Mouse (Mus musculus): ENCODE measurements around the gene Hoxa5. TPM values are rescaled to one million over a fixed set of nuclear protein-coding genes. Genes with fewer than 3 reads are reported as not detected.

Hoxa5 gene
- polyA plus RNA-seq, 1 experiment from 2014 or later = 150 TPM

DNA sequence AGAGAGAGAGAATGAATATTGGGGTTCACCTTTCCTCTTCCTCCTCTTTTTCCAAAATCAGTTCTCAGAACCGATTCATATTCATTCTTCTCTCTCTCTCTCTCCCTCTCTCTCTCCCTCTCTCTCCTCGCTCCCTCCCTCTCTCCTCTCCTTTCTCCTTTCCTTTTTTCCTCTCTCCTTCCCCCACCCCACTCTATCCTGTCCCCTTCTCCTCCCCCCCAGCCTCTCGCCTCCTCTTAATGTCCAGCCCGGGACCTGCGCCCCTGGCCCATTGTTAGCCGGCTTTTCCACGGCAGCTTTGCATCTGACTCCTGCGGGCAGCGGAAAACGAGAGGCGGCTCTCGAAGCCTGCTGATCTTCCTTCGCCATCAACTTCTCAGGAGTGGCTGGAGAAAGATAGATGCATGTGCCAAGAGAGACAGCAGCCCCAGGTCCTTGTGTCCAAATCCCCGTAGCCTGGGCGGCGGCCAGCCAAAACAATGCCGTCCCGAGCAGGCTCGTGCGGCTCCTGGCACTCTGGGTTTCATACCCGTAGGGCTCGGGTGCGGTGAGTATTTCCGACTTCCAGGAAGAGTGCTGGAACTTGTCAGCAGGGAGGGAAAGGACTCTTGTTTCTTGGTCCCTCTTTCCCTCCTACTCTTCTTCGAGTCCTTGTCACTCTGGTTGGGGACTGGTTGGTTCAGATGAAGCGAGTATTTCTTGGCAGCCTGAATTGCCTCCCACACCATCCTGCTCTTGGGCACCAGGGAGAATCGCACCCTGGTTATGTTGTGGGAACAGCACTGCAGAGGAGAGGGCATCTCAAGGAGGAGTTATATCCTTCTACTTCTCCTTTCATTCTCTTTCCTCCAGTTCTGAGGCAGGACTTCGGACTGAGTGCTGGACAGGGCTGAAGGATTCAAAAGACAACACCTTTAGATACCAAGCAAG, 38.7 kb downstream of the Hoxa5 start:
- Histone ChIP-seq H3K27me3 (peaks cover 20% of the 10 kb centered on the region; the same call in 1 of the 2 replicates), H3K9ac (peak overlapping the region; percentile 100)

DNA sequence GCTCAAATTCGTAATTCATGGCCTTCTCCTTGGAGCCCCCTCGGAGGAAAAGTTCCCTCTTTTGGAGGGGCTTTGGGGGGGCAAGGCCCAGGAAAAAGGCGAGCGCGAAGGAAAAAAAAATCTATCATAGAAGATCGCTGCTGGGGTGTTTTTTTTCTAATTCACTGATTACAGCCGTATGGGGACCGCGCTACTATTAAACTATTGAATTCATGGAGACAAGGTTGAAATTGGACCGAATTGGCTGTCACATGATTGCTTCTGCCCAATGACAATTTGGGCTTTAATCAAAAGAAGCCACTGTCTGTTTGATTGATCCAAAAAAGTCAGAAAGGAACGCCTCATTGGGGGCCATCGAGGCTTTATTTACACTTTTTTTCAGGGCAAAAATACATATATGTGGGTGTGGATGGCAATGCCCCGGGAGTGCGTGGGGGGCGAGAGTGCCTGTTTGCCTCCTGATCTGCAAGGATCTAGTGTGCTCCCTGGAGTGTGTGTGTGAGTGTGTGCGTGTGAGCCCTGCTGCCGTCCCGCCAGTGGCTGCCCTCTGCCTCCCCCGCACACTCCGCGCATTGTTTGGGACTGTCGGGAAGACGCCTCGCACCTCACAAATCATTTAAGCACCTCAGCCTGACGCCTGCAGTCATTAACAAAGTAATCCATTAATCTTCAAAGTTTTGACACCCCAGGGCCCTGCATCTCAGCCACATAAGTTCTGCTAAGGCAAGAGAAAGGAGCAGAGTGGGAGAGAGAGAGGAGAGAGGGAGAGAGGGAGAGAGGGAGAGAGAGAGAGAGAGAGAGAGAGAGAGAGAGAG, 39.6 kb downstream of the Hoxa5 start, which contains the start of gene Hoxa2:
Gene Hoxa2, minus strand, starts transcription at position 206 of the 815 bp plus-strand sequence.
- H3K36me3 ChIP-seq = peaks cover under 1% of the 10 kb centered on the region; the same call in 1 of the 2 replicates
- peak within 1 kb of the TSS; percentile 88 for H3K4me2 ChIP-seq
- under 1% methylated on average over 25 of the region's 25 CpGs for WGBS
- H3K27ac ChIP-seq = peak within 1 kb of the TSS; percentile 100
- H3K4me1 ChIP-seq (replicated peaks) = peaks cover 24% of the 10 kb centered on the region
- peak within 1 kb of the TSS; percentile 70 for H3K4me3 ChIP-seq
- no peaks in the 10 kb centered on the region for H3K9me3 ChIP-seq
- ATAC-seq (ENCODE audit: low FRiP score) = peak; percentile 74
- peaks cover 16% of the 10 kb centered on the region; the same call in 1 of the 2 replicates for H3K27me3 ChIP-seq
- peak within 1 kb of the TSS; percentile 100 for H3K9ac ChIP-seq

More for the DNA sequence above, 38.7 kb downstream of the Hoxa5 start:
- WGBS = under 1% methylated on average over 28 of the region's 28 CpGs
- Histone ChIP-seq H3K4me3 (peak overlapping the region; percentile 70), H3K4me1 (replicated peaks) (peaks cover 24% of the 10 kb centered on the region), H3K4me2 (peak overlapping the region; percentile 88), H3K27ac (peak overlapping the region; percentile 100), H3K36me3 (peaks cover 3% of the 10 kb centered on the region; the same call in 1 of the 2 replicates), H3K9me3 (no peaks in the 10 kb centered on the region)
- ATAC-seq (ENCODE audit: low FRiP score) = no peak

DNA sequence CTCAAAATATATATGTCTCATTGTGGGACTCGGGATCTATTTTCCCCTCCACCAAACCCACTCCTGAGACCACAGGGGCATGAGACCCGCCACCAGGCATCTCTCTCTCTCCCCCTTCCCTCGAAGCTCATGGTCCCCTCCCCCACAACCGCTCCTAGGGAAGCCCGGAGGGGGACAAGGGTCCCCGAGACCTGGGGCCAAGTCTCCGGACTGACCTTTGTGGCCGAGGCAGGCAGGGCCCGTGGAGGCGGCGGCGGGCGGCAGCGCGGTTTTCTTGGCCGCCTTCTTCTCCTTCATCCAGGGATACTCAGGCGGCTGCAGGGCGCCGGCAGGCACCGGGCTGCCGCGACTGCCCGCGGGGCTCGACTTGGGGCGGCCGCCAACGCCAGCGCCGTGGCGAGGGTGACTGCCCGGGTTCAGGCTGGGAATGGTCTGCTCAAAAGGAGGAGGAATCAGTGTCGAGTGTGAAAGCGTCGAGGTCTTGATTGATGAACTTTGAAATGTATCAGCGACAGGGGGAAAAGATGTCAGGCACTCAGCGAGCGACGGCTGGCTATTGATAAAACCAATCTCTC, 40.2 kb downstream of the Hoxa5 start:
- H3K36me3 ChIP-seq = no peaks in the 10 kb centered on the region
- H3K4me3 ChIP-seq = peak overlapping the region; percentile 70
- H3K27me3 ChIP-seq = peaks cover 20% of the 10 kb centered on the region; the same call in 1 of the 2 replicates
- H3K4me1 ChIP-seq (replicated peaks) = peaks cover 26% of the 10 kb centered on the region
- H3K27ac ChIP-seq = peak overlapping the region; percentile 100
- no peak for ATAC-seq (ENCODE audit: low FRiP score)
- peak overlapping the region; percentile 100 for H3K9ac ChIP-seq
- peak overlapping the region; percentile 88 for H3K4me2 ChIP-seq
- under 1% methylated on average over 39 of the region's 39 CpGs for WGBS
- no peaks in the 10 kb centered on the region for H3K9me3 ChIP-seq

DNA sequence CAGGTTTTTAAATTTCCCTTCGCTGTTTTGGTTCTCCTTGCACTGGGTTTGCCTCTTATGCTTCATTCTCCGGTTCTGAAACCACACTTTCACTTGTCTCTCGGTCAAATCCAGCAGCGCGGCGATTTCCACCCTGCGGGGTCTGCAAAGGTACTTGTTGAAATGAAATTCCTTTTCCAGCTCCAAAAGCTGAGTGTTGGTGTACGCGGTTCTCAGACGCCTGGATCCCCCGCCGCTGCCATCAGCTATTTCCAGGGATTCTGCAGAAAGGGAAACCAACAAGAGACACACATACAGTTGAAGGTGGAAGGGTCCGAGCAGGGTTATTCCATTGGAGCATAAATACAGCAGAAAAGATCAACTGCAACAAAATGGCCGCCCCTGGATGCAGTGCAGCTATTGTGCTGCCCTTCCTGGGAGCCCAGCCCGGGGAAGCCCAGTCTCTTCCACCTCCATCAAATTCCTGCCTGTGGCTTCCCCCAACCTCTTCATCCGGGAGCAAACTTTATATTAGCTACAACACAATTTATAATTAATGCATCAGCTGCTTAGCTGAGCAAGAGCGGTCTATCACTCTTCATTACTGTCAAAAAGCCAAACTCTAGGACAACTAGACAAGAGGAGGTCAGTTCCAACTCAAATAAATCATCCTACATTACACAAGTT, 40.9 kb downstream of the Hoxa5 start:
- H3K4me3 ChIP-seq = peak overlapping the region; percentile 70
- WGBS = under 1% methylated on average over 17 of the region's 17 CpGs

DNA sequence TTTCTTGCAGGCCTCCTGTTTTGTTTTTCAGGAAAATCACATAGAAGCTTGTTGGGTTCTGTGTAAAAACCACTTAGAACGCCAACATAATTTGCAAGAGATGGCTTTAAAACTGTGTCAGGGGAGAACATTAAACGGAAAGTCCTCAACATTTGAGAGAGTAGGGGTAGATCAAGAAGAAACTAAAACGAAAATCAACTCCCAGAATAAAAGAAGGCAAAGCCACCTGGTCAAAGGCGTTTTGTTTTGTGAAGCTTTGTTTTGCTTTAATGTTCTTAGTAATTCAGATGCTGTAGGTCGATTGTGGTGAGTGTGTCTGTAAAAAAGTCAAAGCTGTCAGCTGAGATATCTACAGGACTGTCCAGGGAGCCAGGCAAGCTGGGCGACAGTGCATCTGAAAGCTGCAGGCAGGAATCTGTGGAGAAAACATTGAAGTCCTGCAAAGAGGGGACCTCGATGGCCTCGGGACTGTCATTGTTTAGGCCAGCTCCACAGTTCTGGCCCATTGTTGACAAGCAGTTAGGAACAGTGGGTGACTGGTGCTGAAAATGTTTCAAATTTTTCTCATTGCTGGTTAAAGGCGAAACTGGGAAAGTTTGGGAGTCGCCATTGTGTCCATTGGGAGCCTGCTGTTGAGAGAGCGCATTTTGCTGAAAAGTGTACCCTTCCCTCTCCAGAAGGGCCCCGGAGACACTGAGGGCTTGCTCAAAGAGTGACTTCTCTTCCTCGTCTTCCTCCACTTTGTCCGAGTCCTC, 41.6 kb downstream of the Hoxa5 start:
- H3K4me2 ChIP-seq = peak overlapping the region; percentile 88
- peak overlapping the region; percentile 70 for H3K4me3 ChIP-seq
- H3K27me3 ChIP-seq = peaks cover 25% of the 10 kb centered on the region

More for the DNA sequence above, 40.9 kb downstream of the Hoxa5 start:
- H3K27ac ChIP-seq = peak overlapping the region; percentile 100
- peak overlapping the region; percentile 88 for H3K4me2 ChIP-seq
- peak overlapping the region; percentile 100 for H3K9ac ChIP-seq
- peaks cover 26% of the 10 kb centered on the region for H3K4me1 ChIP-seq (replicated peaks)
- no peaks in the 10 kb centered on the region for H3K9me3 ChIP-seq
- peaks cover 22% of the 10 kb centered on the region; the same call in 1 of the 2 replicates for H3K27me3 ChIP-seq
- ATAC-seq (ENCODE audit: low FRiP score) = no peak
- H3K36me3 ChIP-seq = no peaks in the 10 kb centered on the region

DNA sequence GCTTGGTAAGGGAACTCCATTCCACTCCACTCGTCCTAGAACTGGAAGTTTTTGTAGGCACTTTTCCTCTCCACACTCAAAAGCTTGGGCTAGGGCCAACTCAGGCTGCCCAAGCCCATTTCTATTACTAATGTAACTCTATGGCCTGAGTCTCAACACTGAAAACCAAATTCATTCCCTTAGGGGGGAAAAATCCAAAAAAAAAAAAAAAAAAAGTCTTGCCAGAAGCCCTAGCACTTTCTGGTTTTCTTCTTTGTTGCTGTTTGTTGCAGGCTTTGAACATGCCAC, 42.4 kb downstream of the Hoxa5 start:
- no peaks in the 10 kb centered on the region for H3K36me3 ChIP-seq
- peak overlapping the region; percentile 100 for H3K9ac ChIP-seq
- peak overlapping the region; percentile 87 for H3K27ac ChIP-seq
- peaks cover 35% of the 10 kb centered on the region for H3K4me1 ChIP-seq (replicated peaks)
- H3K4me2 ChIP-seq = peak overlapping the region; percentile 88
- 0% methylated on average over 1 of the region's 1 CpGs for WGBS
- no peaks in the 10 kb centered on the region for H3K9me3 ChIP-seq
- H3K4me3 ChIP-seq = peak overlapping the region; percentile 70
- peaks cover 31% of the 10 kb centered on the region for H3K27me3 ChIP-seq
- ATAC-seq (ENCODE audit: low FRiP score) = no peak

More for the DNA sequence above, 41.6 kb downstream of the Hoxa5 start:
- Histone ChIP-seq H3K9ac (peak overlapping the region; percentile 100), H3K4me1 (replicated peaks) (peaks cover 29% of the 10 kb centered on the region), H3K36me3 (no peaks in the 10 kb centered on the region), H3K27ac (peak overlapping the region; percentile 100), H3K9me3 (no peaks in the 10 kb centered on the region)
- no peak for ATAC-seq (ENCODE audit: low FRiP score)
- WGBS = under 1% methylated on average over 14 of the region's 14 CpGs

DNA sequence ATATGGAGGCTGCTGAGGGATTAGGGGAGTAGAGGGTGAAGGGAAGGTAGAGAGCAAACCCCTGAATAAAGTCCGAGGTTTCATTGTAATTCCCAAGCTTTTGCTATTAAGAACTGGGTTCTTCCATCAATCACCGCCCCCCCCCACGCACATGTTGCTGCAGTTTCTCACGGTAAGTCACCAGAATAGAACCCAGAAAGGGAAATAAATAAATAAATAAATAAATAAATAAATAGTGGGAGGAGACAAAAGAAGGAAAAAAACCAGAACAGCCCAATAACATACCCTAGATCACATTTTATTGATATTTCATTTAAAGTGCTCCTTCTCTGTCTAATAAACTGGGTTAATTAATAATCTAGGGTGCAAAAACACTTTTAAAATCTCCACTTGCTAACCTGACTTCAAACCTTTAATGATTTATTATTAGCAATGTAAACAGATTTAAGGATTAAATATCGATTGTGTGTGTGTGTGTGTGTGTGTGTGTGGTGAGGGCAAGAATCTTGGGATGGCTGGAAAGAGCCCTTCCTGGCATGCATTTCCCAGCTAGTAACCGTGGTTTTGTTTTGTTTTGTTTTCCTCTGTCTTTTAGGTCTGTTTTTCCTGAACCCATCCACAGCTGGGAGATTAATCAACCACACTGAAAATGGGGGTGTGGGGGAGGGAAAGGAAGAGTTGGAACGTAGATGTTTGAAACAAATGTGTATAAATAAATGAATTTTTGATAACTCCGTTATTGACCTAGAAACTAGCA, 42.9 kb downstream of the Hoxa5 start:
- no peak for ATAC-seq (ENCODE audit: low FRiP score)
- H3K9me3 ChIP-seq = no peaks in the 10 kb centered on the region
- peak overlapping the region; percentile 96 for H3K27ac ChIP-seq
- 2% methylated on average over 8 of the region's 8 CpGs for WGBS
- peak overlapping the region; percentile 88 for H3K4me2 ChIP-seq
- peaks cover 40% of the 10 kb centered on the region for H3K4me1 ChIP-seq (replicated peaks)
- peak overlapping the region; percentile 100 for H3K9ac ChIP-seq
- H3K36me3 ChIP-seq = no peaks in the 10 kb centered on the region
- H3K4me3 ChIP-seq = peak overlapping the region; percentile 70
- H3K27me3 ChIP-seq = peaks cover 36% of the 10 kb centered on the region

DNA sequence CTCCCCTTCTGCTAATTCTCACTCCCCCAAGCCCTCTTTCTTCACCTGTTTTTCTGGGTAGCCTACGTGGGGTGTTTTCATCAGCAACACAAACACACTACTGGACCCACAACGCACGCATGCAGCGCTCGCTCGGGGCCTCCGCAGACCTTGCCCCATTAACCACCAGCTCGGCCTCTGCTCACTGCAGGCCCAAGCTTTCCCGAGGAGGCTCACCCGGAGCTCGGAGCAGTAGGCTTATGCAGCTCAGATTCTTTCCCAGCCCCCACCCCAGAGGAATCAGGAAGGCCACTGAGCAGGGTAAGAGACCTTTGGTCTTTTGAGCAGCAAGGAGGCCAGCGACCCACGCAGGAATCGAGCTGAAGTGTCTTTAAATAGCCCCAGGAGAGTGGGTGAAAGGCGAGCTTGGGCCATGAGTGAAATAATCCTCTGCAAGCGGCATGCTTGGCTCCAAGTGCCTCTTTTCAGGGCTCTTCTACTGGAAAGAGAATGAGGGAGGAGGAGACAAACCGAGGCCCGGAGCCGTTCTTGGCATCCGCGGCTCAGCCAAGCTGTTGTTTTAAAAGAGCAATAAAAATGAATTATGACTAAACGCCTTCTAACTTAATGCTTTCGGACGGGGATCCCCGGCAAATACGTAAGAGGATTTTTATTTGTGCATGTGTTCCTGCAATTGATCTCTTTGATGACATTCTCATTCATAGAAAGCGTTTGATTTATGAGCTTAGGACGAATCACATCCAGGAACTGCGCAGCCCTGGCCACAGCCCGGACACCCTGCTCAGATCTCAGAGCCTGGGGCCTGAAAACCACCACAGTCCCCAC, 43.7 kb downstream of the Hoxa5 start:
- ATAC-seq (ENCODE audit: low FRiP score) = no peak
- H3K4me1 ChIP-seq (replicated peaks) = peaks cover 38% of the 10 kb centered on the region
- H3K9me3 ChIP-seq = no peaks in the 10 kb centered on the region
- H3K4me2 ChIP-seq = peak overlapping the region; percentile 88
- H3K9ac ChIP-seq = peak overlapping the region; percentile 91
- H3K27ac ChIP-seq = peak overlapping the region; percentile 96
- peak overlapping the region; percentile 70 for H3K4me3 ChIP-seq
- WGBS = 2% methylated on average over 30 of the region's 30 CpGs
- no peaks in the 10 kb centered on the region for H3K36me3 ChIP-seq
- peaks cover 41% of the 10 kb centered on the region for H3K27me3 ChIP-seq

DNA sequence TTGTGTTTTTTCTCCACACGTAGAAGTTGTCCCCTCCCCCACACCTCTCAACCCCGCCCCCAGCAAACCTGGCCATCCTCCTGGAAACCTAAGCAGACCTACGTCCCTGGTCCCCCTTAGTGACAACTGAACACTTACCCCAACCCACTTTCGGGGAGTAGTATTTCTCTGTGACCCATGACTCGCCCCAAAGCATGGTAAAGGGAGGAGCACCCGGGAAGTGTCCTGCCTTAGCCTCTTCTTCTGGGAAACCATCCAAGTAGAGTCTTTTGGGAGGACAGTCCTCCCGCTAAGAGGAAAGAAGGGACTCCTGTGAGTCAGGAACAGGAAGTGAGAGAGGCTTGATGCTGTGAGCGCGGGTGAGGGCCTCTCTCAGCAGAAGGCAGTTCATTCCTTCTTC, 44.4 kb downstream of the Hoxa5 start:
- Histone ChIP-seq H3K9ac (peak overlapping the region; percentile 91), H3K4me3 (peak overlapping the region; percentile 70), H3K36me3 (no peaks in the 10 kb centered on the region), H3K4me1 (replicated peaks) (peaks cover 35% of the 10 kb centered on the region), H3K27me3 (peaks cover 47% of the 10 kb centered on the region), H3K27ac (peak overlapping the region; percentile 96), H3K4me2 (peak overlapping the region; percentile 88), H3K9me3 (no peaks in the 10 kb centered on the region)
- ATAC-seq (ENCODE audit: low FRiP score) = no peak
- WGBS = 1% methylated on average over 9 of the region's 9 CpGs
